Mouse (Mus musculus): Measurements from ENCODE around the gene Syngr4.

GRCm38 (mm10) chr7:45906622-45907021 lies 10.1 kb upstream of the Syngr4 start:
- no peak for TF ChIP-seq POLR2A (IDR thresholded peaks at IDR 0.05; ENCODE audit: control insufficient read depth, low read depth, low read length)
- TF ChIP-seq CTCF (IDR thresholded peaks at IDR 0.05; ENCODE audit: control insufficient read depth, insufficient read depth, insufficient replicate concordance, low read depth, low read length), result no peak
